Mouse (Mus musculus): ENCODE measurements around the gene Rsad1.

Rsad1 gene

GRCm38 (mm10) chr11:94491749-94492099, 57.3 kb downstream of the Rsad1 start:
- DNase-seq (ENCODE audit: low spot score in 2 of 2) = no peak

GRCm38 (mm10) chr11:94491035-94491748, 57.9 kb downstream of the Rsad1 start:
- DNase-seq (ENCODE audit: low spot score in 2 of 2) = no peak
